Mouse (Mus musculus): ENCODE measurements around the gene Stpg3.

Gene Stpg3

GRCm38 (mm10) chr2:25207593-25207992 lies 6.8 kb downstream of the Stpg3 start:
- no peak for DNase-seq (ENCODE audit: low spot score)

GRCm38 (mm10) chr2:25203631-25204214 lies 10.7 kb downstream of the Stpg3 start:
- no peak for DNase-seq (ENCODE audit: low spot score)

- no peak for DNase-seq (ENCODE audit: low spot score)
Observed at GRCm38 (mm10) chr2:25200631-25201030, 13.8 kb downstream of the Stpg3 start.

GRCm38 (mm10) chr2:25197946-25198345 lies 16.5 kb downstream of the Stpg3 start:
- DNase-seq (ENCODE audit: low spot score), result no peak

GRCm38 (mm10) chr2:25197191-25197590 lies 17.2 kb downstream of the Stpg3 start:
- peak; percentile 51 for DNase-seq (ENCODE audit: low spot score)

- DNase-seq (ENCODE audit: low spot score), result peak; percentile 82
Observed at GRCm38 (mm10) chr2:25196172-25196954, 18.1 kb downstream of the Stpg3 start, which contains the start of gene Tor4a. TSS of gene Tor4a (minus strand) at chr2:25196886.

GRCm38 (mm10) chr2:25195211-25196156 lies 19.0 kb downstream of the Stpg3 start:
- peak; percentile 80 for DNase-seq (ENCODE audit: low spot score)

- DNase-seq (ENCODE audit: low spot score), result no peak
Observed at GRCm38 (mm10) chr2:25194486-25195171, 19.8 kb downstream of the Stpg3 start.

- no peak for DNase-seq (ENCODE audit: low spot score)
Observed at GRCm38 (mm10) chr2:25194006-25194405, 20.4 kb downstream of the Stpg3 start.

- peak; percentile 85 for DNase-seq (ENCODE audit: low spot score)
Observed at GRCm38 (mm10) chr2:25193330-25193770, 21.1 kb downstream of the Stpg3 start.

GRCm38 (mm10) chr2:25187841-25188240 lies 26.6 kb downstream of the Stpg3 start:
- DNase-seq (ENCODE audit: low spot score), result no peak

- DNase-seq (ENCODE audit: low spot score), result no peak
Observed at GRCm38 (mm10) chr2:25186575-25186930, 27.9 kb downstream of the Stpg3 start.

GRCm38 (mm10) chr2:25185625-25186574 lies 28.5 kb downstream of the Stpg3 start:
- DNase-seq (ENCODE audit: low spot score), result peak; percentile 66

- DNase-seq (ENCODE audit: low spot score), result no peak
Observed at GRCm38 (mm10) chr2:25184496-25184895, 29.9 kb downstream of the Stpg3 start.

GRCm38 (mm10) chr2:25183336-25183735 lies 31.1 kb downstream of the Stpg3 start:
- DNase-seq (ENCODE audit: low spot score), result no peak

GRCm38 (mm10) chr2:25182664-25183063 lies 31.8 kb downstream of the Stpg3 start:
- no peak for DNase-seq (ENCODE audit: low spot score)

- DNase-seq (ENCODE audit: low spot score), result no peak
Observed at GRCm38 (mm10) chr2:25181891-25182397, 32.5 kb downstream of the Stpg3 start.

- peak; percentile 56 for DNase-seq (ENCODE audit: low spot score)
Observed at GRCm38 (mm10) chr2:25180973-25181890, 33.2 kb downstream of the Stpg3 start.

- DNase-seq (ENCODE audit: low spot score), result peak; percentile 96
Observed at GRCm38 (mm10) chr2:25180478-25180903, 33.9 kb downstream of the Stpg3 start, which contains the start of gene Nrarp. TSS of gene Nrarp (plus strand) at chr2:25180758.

Measured in urinary bladder, postnatal 14 days (tissue).